Mouse (Mus musculus) embryonic fibroblast, embryonic 13.5 days (primary cell): ENCODE results near the gene Pdhb.

Experiments used
- CTCF ChIP-seq: IDR thresholded peaks from 2 replicates; pipeline ENCODE4 v1.5.1; 2011; ENCODE audit warnings: mild to moderate bottlenecking, control low read depth, low read length, moderate library complexity, borderline replicate concordance; ENCODE audit not compliant: insufficient read depth
- POLR2A ChIP-seq: IDR thresholded peaks from 2 replicates; pipeline ENCODE4 v1.6.1; 2011; ENCODE audit warnings: low read depth, mild to moderate bottlenecking, control low read depth, low read length, moderate library complexity

DNA sequence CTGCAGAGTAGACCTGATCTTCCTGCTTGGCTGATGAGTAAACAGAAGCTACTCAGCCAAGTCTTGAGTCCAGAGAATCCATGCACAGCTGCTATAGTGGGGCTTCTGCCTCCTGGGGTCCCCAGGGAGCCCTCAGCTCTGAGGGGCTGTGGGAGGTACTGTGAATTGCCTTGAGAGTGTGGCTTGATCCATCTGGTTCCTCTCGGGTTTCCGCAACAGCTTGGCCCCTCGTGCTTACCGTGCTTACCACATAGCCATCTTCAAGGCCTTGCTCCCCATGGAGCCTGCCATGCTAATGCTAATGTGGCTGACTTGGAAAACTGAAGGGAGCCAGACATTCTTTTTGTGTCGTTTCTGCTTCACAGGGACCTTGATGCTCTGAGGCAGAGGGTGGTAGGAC lies 34.3 kb upstream of the Pdhb start:
- TF ChIP-seq POLR2A (no peak), CTCF (no peak)
